Mouse (Mus musculus): ENCODE measurements around the gene Fmnl3. TPM values are rescaled to one million over a fixed set of nuclear protein-coding genes. Genes with fewer than 3 reads are reported as not detected.

The Fmnl3 gene
- total and polyA plus RNA-seq, 3 experiments: 24.2 to 49.3 (median 28.6) TPM

DNA sequence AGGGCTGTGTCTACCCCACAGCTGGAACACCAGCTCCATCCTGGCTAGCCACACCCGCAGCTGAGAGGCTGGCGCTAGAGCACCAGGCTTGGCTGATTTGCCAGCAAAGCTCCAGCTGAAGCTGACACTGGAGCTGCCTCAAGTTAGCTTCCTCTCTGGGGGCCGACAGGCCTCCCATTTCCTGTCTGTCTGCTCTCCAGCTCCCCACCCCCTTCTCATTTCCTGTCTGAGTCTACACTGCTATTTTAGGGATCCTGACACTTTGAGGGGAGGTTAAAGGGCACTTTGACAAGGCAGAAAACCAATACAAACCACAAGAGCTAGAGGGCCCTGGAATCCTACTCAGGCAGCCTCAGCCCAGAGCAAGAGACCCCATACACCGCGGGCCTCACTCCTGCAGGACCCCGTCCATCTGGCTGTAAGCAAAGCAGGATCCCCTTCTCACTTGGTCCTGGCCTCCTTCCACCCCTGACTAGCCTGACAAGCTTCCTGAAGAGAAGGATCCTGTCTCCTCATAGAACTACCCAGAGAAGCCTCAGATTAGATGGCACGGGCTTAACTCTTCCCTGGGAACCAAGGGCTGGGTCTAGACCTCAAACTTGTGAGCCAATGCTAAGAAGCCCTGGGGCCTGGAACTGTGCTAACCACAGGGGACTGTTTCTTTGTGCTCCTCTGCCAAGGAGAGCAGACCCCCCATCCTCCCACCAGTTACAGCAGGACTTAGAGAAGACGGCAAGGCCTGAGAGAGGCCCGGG, 37.2 kb downstream of the Fmnl3 start (continued):
- TF ChIP-seq TCF12 (IDR thresholded peaks at IDR 0.05; ENCODE audit: low read depth, low read length) (peak; percentile 69), MAFK (IDR thresholded peaks at IDR 0.05; ENCODE audit: insufficient replicate concordance, low read length) (peak; percentile 69), SIN3A (IDR thresholded peaks at IDR 0.05; ENCODE audit: low read length) (peak; percentile 94), CTCF (conservative IDR thresholded peaks at IDR 0.05 in 1 of 2, IDR thresholded peaks at IDR 0.05 in 1 of 2; ENCODE audit: low read depth in 2 of 2, low read length in 2 of 2) (peak in 1 of 2 experiments; percentile 47; a peak in 2 of 4 replicates), MAX (IDR thresholded peaks at IDR 0.05; ENCODE audit: low read length) (peak; percentile 35; the same call in 1 of the 2 replicates), ETS1 (conservative IDR thresholded peaks at IDR 0.05; ENCODE audit: low read depth, low read length) (peak; percentile 95), IRF4 (IDR thresholded peaks at IDR 0.05; ENCODE audit: low read depth, low read length) (peak; percentile 90), CHD2 (IDR thresholded peaks at IDR 0.05; ENCODE audit: low read length) (peak; percentile 94), ZMIZ1 (IDR thresholded peaks at IDR 0.05; ENCODE audit: low read depth, low read length) (no peak)

DNA sequence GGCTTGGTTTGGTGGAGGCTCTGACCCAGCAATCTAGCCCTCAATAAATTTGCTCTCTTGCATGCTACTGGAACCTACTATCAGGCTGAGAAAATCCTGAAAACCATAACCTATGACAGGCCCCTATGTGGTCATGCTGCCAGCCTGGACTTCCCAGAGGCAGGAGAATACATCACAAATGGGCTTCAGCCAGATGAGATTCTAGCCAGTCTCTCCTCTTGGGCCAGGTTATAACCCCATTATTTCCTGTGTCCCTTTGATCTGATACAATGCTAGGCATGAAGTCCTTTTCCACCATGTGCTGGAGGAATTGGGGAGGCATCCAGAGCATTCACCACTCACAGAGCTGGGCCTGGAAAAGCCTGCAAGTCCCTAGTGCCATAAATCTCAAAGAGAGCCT, 38.2 kb downstream of the Fmnl3 start:
- Histone ChIP-seq H3K9me3 (replicated peaks; ENCODE audit: low read length) (peaks cover 7% of the 10 kb centered on the region), H3K4me1 (ENCODE audit: control insufficient read depth in 1 of 2, insufficient read depth in 2 of 2) (peaks cover 37 to 74% of the 10 kb centered on the region in 2 experiments), H3K4me3 (replicated peaks in 1 of 3; ENCODE audit: low read depth in 2 of 3, low read length in 2 of 3, poor library complexity in 1 of 3) (no peak overlapping the region), H3K9ac (ENCODE audit: insufficient read depth, low read depth) (no peak overlapping the region), H3K79me2 (replicated peaks; ENCODE audit: control insufficient read depth, extremely low read depth, insufficient read depth, poor library complexity, severe bottlenecking) (no peaks in the 10 kb centered on the region; the same call in 1 of the 2 replicates), H3K36me3 (replicated peaks in 1 of 2; ENCODE audit: control insufficient read depth in 1 of 2, insufficient read depth in 1 of 2, low read length in 1 of 2) (peaks cover 35 to 73% of the 10 kb centered on the region in 2 experiments), H3K27ac (ENCODE audit: insufficient read depth, low read depth) (no peak overlapping the region), H3K4me2 (ENCODE audit: insufficient read depth, low read depth, poor library complexity, severe bottlenecking) (no peak overlapping the region), H3K27me3 (replicated peaks) (no peaks in the 10 kb centered on the region)
- TF ChIP-seq TBP (conservative IDR thresholded peaks at IDR 0.05; ENCODE audit: low read depth, low read length): no peak
- TF ChIP-seq MAX (IDR thresholded peaks at IDR 0.05; ENCODE audit: low read length): no peak
- TF ChIP-seq POLR2AphosphoS2 (IDR thresholded peaks at IDR 0.05; ENCODE audit: low read depth, low read length): no peak
- TF ChIP-seq UBTF (IDR thresholded peaks at IDR 0.05; ENCODE audit: low read depth, low read length): no peak
- TF ChIP-seq EP300 (IDR thresholded peaks at IDR 0.05; ENCODE audit: low read length): no peak
- TF ChIP-seq HCFC1 (IDR thresholded peaks at IDR 0.05; ENCODE audit: low read depth, low read length): no peak
- TF ChIP-seq MAFK (IDR thresholded peaks at IDR 0.05; ENCODE audit: insufficient replicate concordance, low read length): no peak
- TF ChIP-seq CTCF (conservative IDR thresholded peaks at IDR 0.05 in 1 of 2, IDR thresholded peaks at IDR 0.05 in 1 of 2; ENCODE audit: low read depth in 2 of 2, low read length in 2 of 2): no peak
- TF ChIP-seq ZNF384 (IDR thresholded peaks at IDR 0.05; ENCODE audit: low read depth, low read length): no peak
- no peak for TF ChIP-seq USF2 (conservative IDR thresholded peaks at IDR 0.05; ENCODE audit: low read depth, low read length)
- no peak for TF ChIP-seq ZKSCAN1 (IDR thresholded peaks at IDR 0.05; ENCODE audit: borderline replicate concordance, low read depth, low read length)
- TF ChIP-seq MYC (IDR thresholded peaks at IDR 0.05; ENCODE audit: low read depth, low read length): no peak
- TF ChIP-seq JUN (IDR thresholded peaks at IDR 0.05; ENCODE audit: insufficient read depth, low read depth, low read length): no peak
- no peak for TF ChIP-seq PAX5 (IDR thresholded peaks at IDR 0.05; ENCODE audit: low read length)
- DNase-seq (ENCODE audit: extremely low read depth): no peak
- dilution Hi-C loops (cut with MboI; ENCODE audit: extremely low pct_ligation_motif_present, extremely low pct_unique_long_range_greater_than_20kb, low sequenced_read_pairs): no loop called here
- in situ Hi-C loops (cut with MboI; ENCODE audit: low pct_ligation_motif_present, low pct_unique_long_range_greater_than_20kb, low sequenced_read_pairs): loop anchor here (5.0 kb wide), 1 partner anchor 35 kb away; no protein-coding TSS in a partner anchor
